Mouse (Mus musculus): Measurements from ENCODE around the gene Fignl2. TPM values are rescaled to one million over a fixed set of nuclear protein-coding genes. Genes with fewer than 3 reads are reported as not detected.

The Fignl2 gene
- polyA plus RNA-seq, 1 experiment: 25.6 TPM

GRCm38 (mm10) chr15:101097985-101098651 is 19.8 kb upstream of the Fignl2 start:
- Histone ChIP-seq H3K27me3 (ENCODE audit: control insufficient read depth, insufficient read depth, low read length, poor library complexity, severe bottlenecking) (no peaks in the 10 kb centered on the region), H3K27ac (ENCODE audit: insufficient read depth, low read length) (peak overlapping the region; percentile 64), H3K4me1 (ENCODE audit: control insufficient read depth, insufficient read depth, low read length) (peaks cover 13% of the 10 kb centered on the region), H3K36me3 (ENCODE audit: control insufficient read depth, insufficient read depth, low read length, poor library complexity, severe bottlenecking) (no peaks in the 10 kb centered on the region), H3K9ac (ENCODE audit: low read depth, poor library complexity, severe bottlenecking) (peak overlapping the region; percentile 36), H3K4me3 (ENCODE audit: low read depth, low read length) (peak overlapping the region; percentile 28), H3K9me3 (replicated peaks; ENCODE audit: control insufficient read depth, insufficient read depth, low read length, poor library complexity, severe bottlenecking) (no peaks in the 10 kb centered on the region)
- no peak for TF ChIP-seq POLR2A (IDR thresholded peaks at IDR 0.05; ENCODE audit: insufficient read depth, low read length)
- TF ChIP-seq CTCF (IDR thresholded peaks at IDR 0.05; ENCODE audit: low read depth, low read length): no peak
- peak; percentile 92 for TF ChIP-seq EP300 (IDR thresholded peaks at IDR 0.05; ENCODE audit: insufficient read depth, low read depth, low read length)

- Histone ChIP-seq H3K4me3 (ENCODE audit: low read depth, low read length) (no peak overlapping the region), H3K4me1 (ENCODE audit: control insufficient read depth, insufficient read depth, low read length) (peaks cover 15% of the 10 kb centered on the region), H3K27me3 (ENCODE audit: control insufficient read depth, insufficient read depth, low read length, poor library complexity, severe bottlenecking) (no peaks in the 10 kb centered on the region), H3K27ac (ENCODE audit: insufficient read depth, low read length) (no peak overlapping the region), H3K36me3 (ENCODE audit: control insufficient read depth, insufficient read depth, low read length, poor library complexity, severe bottlenecking) (no peaks in the 10 kb centered on the region), H3K9me3 (replicated peaks; ENCODE audit: control insufficient read depth, insufficient read depth, low read length, poor library complexity, severe bottlenecking) (no peaks in the 10 kb centered on the region), H3K9ac (ENCODE audit: low read depth, poor library complexity, severe bottlenecking) (no peak overlapping the region)
- no peak for TF ChIP-seq POLR2A (IDR thresholded peaks at IDR 0.05; ENCODE audit: insufficient read depth, low read length)
Observed at GRCm38 (mm10) chr15:101095392-101095791, 17.0 kb upstream of the Fignl2 start.

GRCm38 (mm10) chr15:101094979-101095378 is 16.6 kb upstream of the Fignl2 start:
- H3K36me3 ChIP-seq (ENCODE audit: control insufficient read depth, insufficient read depth, low read length, poor library complexity, severe bottlenecking): no peaks in the 10 kb centered on the region
- peak overlapping the region; percentile 37 for H3K27ac ChIP-seq (ENCODE audit: insufficient read depth, low read length)
- H3K4me1 ChIP-seq (ENCODE audit: control insufficient read depth, insufficient read depth, low read length): peaks cover 15% of the 10 kb centered on the region
- peak overlapping the region; percentile 35; the same call in 1 of the 2 replicates for H3K9ac ChIP-seq (ENCODE audit: low read depth, poor library complexity, severe bottlenecking)
- H3K27me3 ChIP-seq (ENCODE audit: control insufficient read depth, insufficient read depth, low read length, poor library complexity, severe bottlenecking): no peaks in the 10 kb centered on the region
- TF ChIP-seq CTCF (IDR thresholded peaks at IDR 0.05; ENCODE audit: low read depth, low read length): no peak
- TF ChIP-seq EP300 (IDR thresholded peaks at IDR 0.05; ENCODE audit: insufficient read depth, low read depth, low read length): no peak
- no peak for TF ChIP-seq POLR2A (IDR thresholded peaks at IDR 0.05; ENCODE audit: insufficient read depth, low read length)
- no peaks in the 10 kb centered on the region for H3K9me3 ChIP-seq (replicated peaks; ENCODE audit: control insufficient read depth, insufficient read depth, low read length, poor library complexity, severe bottlenecking)
- peak overlapping the region; percentile 11; the same call in 1 of the 2 replicates for H3K4me3 ChIP-seq (ENCODE audit: low read depth, low read length)

GRCm38 (mm10) chr15:101093988-101094387 is 15.6 kb upstream of the Fignl2 start:
- Histone ChIP-seq H3K9me3 (replicated peaks; ENCODE audit: control insufficient read depth, insufficient read depth, low read length, poor library complexity, severe bottlenecking) (no peaks in the 10 kb centered on the region), H3K4me1 (ENCODE audit: control insufficient read depth, insufficient read depth, low read length) (peaks cover 15% of the 10 kb centered on the region), H3K4me3 (ENCODE audit: low read depth, low read length) (peak overlapping the region; percentile 21), H3K36me3 (ENCODE audit: control insufficient read depth, insufficient read depth, low read length, poor library complexity, severe bottlenecking) (no peaks in the 10 kb centered on the region), H3K27ac (ENCODE audit: insufficient read depth, low read length) (peak overlapping the region; percentile 92), H3K9ac (ENCODE audit: low read depth, poor library complexity, severe bottlenecking) (peak overlapping the region; percentile 85), H3K27me3 (ENCODE audit: control insufficient read depth, insufficient read depth, low read length, poor library complexity, severe bottlenecking) (no peaks in the 10 kb centered on the region)
- TF ChIP-seq CTCF (IDR thresholded peaks at IDR 0.05; ENCODE audit: low read depth, low read length) (no peak), EP300 (IDR thresholded peaks at IDR 0.05; ENCODE audit: insufficient read depth, low read depth, low read length) (no peak), POLR2A (IDR thresholded peaks at IDR 0.05; ENCODE audit: insufficient read depth, low read length) (no peak)

GRCm38 (mm10) chr15:101092829-101093648 is 14.7 kb upstream of the Fignl2 start:
- Histone ChIP-seq H3K27me3 (ENCODE audit: control insufficient read depth, insufficient read depth, low read length, poor library complexity, severe bottlenecking) (no peaks in the 10 kb centered on the region), H3K4me1 (ENCODE audit: control insufficient read depth, insufficient read depth, low read length) (peaks cover 15% of the 10 kb centered on the region), H3K9ac (ENCODE audit: low read depth, poor library complexity, severe bottlenecking) (peak overlapping the region; percentile 85), H3K27ac (ENCODE audit: insufficient read depth, low read length) (peak overlapping the region; percentile 92), H3K4me3 (ENCODE audit: low read depth, low read length) (peak overlapping the region; percentile 83), H3K36me3 (ENCODE audit: control insufficient read depth, insufficient read depth, low read length, poor library complexity, severe bottlenecking) (no peaks in the 10 kb centered on the region), H3K9me3 (replicated peaks; ENCODE audit: control insufficient read depth, insufficient read depth, low read length, poor library complexity, severe bottlenecking) (no peaks in the 10 kb centered on the region)
- TF ChIP-seq CTCF (IDR thresholded peaks at IDR 0.05; ENCODE audit: low read depth, low read length): no peak
- TF ChIP-seq POLR2A (IDR thresholded peaks at IDR 0.05; ENCODE audit: insufficient read depth, low read length): peak; percentile 84
- 0 out of 2 replicates have a peak, but pooled peaks have one; percentile 13 for TF ChIP-seq EP300 (IDR thresholded peaks at IDR 0.05; ENCODE audit: insufficient read depth, low read depth, low read length)

Data from ES-Bruce4 (cell line).